Mouse (Mus musculus): ENCODE measurements around the gene Morf4l1. TPM values are rescaled to one million over a fixed set of nuclear protein-coding genes. Genes with fewer than 3 reads are reported as not detected.

Gene Morf4l1
- polyA plus RNA-seq, 1 experiment from 2014 or later: 215 TPM

- H3K27me3 ChIP-seq (replicated peaks; ENCODE audit: control insufficient read depth, insufficient read depth, low read length): no peaks in the 10 kb centered on the region
- ATAC-seq: peak; percentile 66
Observed at GRCm38 (mm10) chr9:90126260-90127010, 11.9 kb upstream of the Morf4l1 start.

GRCm38 (mm10) chr9:90125416-90126099, 11.0 kb upstream of the Morf4l1 start:
- WGBS: 44% methylated on average over 7 of the region's 7 CpGs
- Histone ChIP-seq H3K9ac (ENCODE audit: low read depth, low read length) (no peak overlapping the region), H3K4me1 (replicated peaks; ENCODE audit: control insufficient read depth, insufficient read depth, low read length) (no peaks in the 10 kb centered on the region), H3K4me2 (replicated peaks; ENCODE audit: low read depth) (peak overlapping the region; percentile 57), H3K4me3 (ENCODE audit: low read depth, low read length) (peak overlapping the region; percentile 27), H3K36me3 (ENCODE audit: control insufficient read depth, insufficient read depth) (no peaks in the 10 kb centered on the region), H3K9me3 (ENCODE audit: control insufficient read depth) (no peaks in the 10 kb centered on the region), H3K27ac (ENCODE audit: low read depth, low read length) (no peak overlapping the region), H3K27me3 (replicated peaks; ENCODE audit: control insufficient read depth, insufficient read depth, low read length) (no peaks in the 10 kb centered on the region)
- no peak for TF ChIP-seq CTCF (IDR thresholded peaks at IDR 0.05; ENCODE audit: low read depth)
- no peak for ATAC-seq

More at GRCm38 (mm10) chr9:90126260-90127010, 11.9 kb upstream of the Morf4l1 start:
- H3K4me1 ChIP-seq (replicated peaks; ENCODE audit: control insufficient read depth, insufficient read depth, low read length): no peaks in the 10 kb centered on the region
- no peaks in the 10 kb centered on the region for H3K9me3 ChIP-seq (ENCODE audit: control insufficient read depth)
- H3K27ac ChIP-seq (ENCODE audit: low read depth, low read length): no peak overlapping the region
- H3K9ac ChIP-seq (ENCODE audit: low read depth, low read length): no peak overlapping the region
- H3K36me3 ChIP-seq (ENCODE audit: control insufficient read depth, insufficient read depth): no peaks in the 10 kb centered on the region
- peak; percentile 67 for TF ChIP-seq CTCF (IDR thresholded peaks at IDR 0.05; ENCODE audit: low read depth)
- peak overlapping the region; percentile 57 for H3K4me2 ChIP-seq (replicated peaks; ENCODE audit: low read depth)
- 3% methylated on average over 30 of the region's 30 CpGs for WGBS
- H3K4me3 ChIP-seq (ENCODE audit: low read depth, low read length): peak overlapping the region; percentile 27

GRCm38 (mm10) chr9:90124873-90125245, 10.3 kb upstream of the Morf4l1 start:
- Histone ChIP-seq H3K27ac (ENCODE audit: low read depth, low read length) (no peak overlapping the region), H3K4me1 (replicated peaks; ENCODE audit: control insufficient read depth, insufficient read depth, low read length) (no peaks in the 10 kb centered on the region), H3K4me2 (replicated peaks; ENCODE audit: low read depth) (no peak overlapping the region), H3K9ac (ENCODE audit: low read depth, low read length) (no peak overlapping the region), H3K36me3 (ENCODE audit: control insufficient read depth, insufficient read depth) (no peaks in the 10 kb centered on the region), H3K4me3 (ENCODE audit: low read depth, low read length) (no peak overlapping the region), H3K9me3 (ENCODE audit: control insufficient read depth) (no peaks in the 10 kb centered on the region), H3K27me3 (replicated peaks; ENCODE audit: control insufficient read depth, insufficient read depth, low read length) (no peaks in the 10 kb centered on the region)
- WGBS: 42% methylated on average over 8 of the region's 8 CpGs
- no peak for TF ChIP-seq CTCF (IDR thresholded peaks at IDR 0.05; ENCODE audit: low read depth)
- no peak for ATAC-seq

GRCm38 (mm10) chr9:90124156-90124872, 9.7 kb upstream of the Morf4l1 start:
- WGBS: 38% methylated on average over 11 of the region's 11 CpGs
- ATAC-seq: no peak
- Histone ChIP-seq H3K27me3 (replicated peaks; ENCODE audit: control insufficient read depth, insufficient read depth, low read length) (no peaks in the 10 kb centered on the region), H3K4me1 (replicated peaks; ENCODE audit: control insufficient read depth, insufficient read depth, low read length) (no peaks in the 10 kb centered on the region), H3K27ac (ENCODE audit: low read depth, low read length) (no peak overlapping the region), H3K36me3 (ENCODE audit: control insufficient read depth, insufficient read depth) (no peaks in the 10 kb centered on the region), H3K4me2 (replicated peaks; ENCODE audit: low read depth) (no peak overlapping the region), H3K9me3 (ENCODE audit: control insufficient read depth) (no peaks in the 10 kb centered on the region), H3K9ac (ENCODE audit: low read depth, low read length) (no peak overlapping the region), H3K4me3 (ENCODE audit: low read depth, low read length) (no peak overlapping the region)
- TF ChIP-seq CTCF (IDR thresholded peaks at IDR 0.05; ENCODE audit: low read depth): no peak

- H3K4me2 ChIP-seq (replicated peaks; ENCODE audit: low read depth): no peak overlapping the region
- no peak for ATAC-seq
- H3K27me3 ChIP-seq (replicated peaks; ENCODE audit: control insufficient read depth, insufficient read depth, low read length): no peaks in the 10 kb centered on the region
- no peaks in the 10 kb centered on the region for H3K4me1 ChIP-seq (replicated peaks; ENCODE audit: control insufficient read depth, insufficient read depth, low read length)
- no peak overlapping the region for H3K9ac ChIP-seq (ENCODE audit: low read depth, low read length)
- H3K27ac ChIP-seq (ENCODE audit: low read depth, low read length): no peak overlapping the region
- no peaks in the 10 kb centered on the region for H3K36me3 ChIP-seq (ENCODE audit: control insufficient read depth, insufficient read depth)
- 82% methylated on average over 4 of the region's 4 CpGs for WGBS
- no peaks in the 10 kb centered on the region for H3K9me3 ChIP-seq (ENCODE audit: control insufficient read depth)
- no peak overlapping the region for H3K4me3 ChIP-seq (ENCODE audit: low read depth, low read length)
- TF ChIP-seq CTCF (IDR thresholded peaks at IDR 0.05; ENCODE audit: low read depth): no peak
Observed at GRCm38 (mm10) chr9:90122246-90122740, 7.7 kb upstream of the Morf4l1 start.

- no peaks in the 10 kb centered on the region for H3K4me1 ChIP-seq (replicated peaks; ENCODE audit: control insufficient read depth, insufficient read depth, low read length)
- ATAC-seq: no peak
- no peak for TF ChIP-seq CTCF (IDR thresholded peaks at IDR 0.05; ENCODE audit: low read depth)
Observed at GRCm38 (mm10) chr9:90117234-90117633, 2.7 kb upstream of the Morf4l1 start.

More at GRCm38 (mm10) chr9:90117234-90117633, 2.7 kb upstream of the Morf4l1 start:
- H3K9me3 ChIP-seq (ENCODE audit: control insufficient read depth): no peaks in the 10 kb centered on the region
- H3K27ac ChIP-seq (ENCODE audit: low read depth, low read length): no peak overlapping the region
- H3K27me3 ChIP-seq (replicated peaks; ENCODE audit: control insufficient read depth, insufficient read depth, low read length): no peaks in the 10 kb centered on the region
- H3K36me3 ChIP-seq (ENCODE audit: control insufficient read depth, insufficient read depth): no peaks in the 10 kb centered on the region
- H3K9ac ChIP-seq (ENCODE audit: low read depth, low read length): no peak overlapping the region
- no peak overlapping the region for H3K4me2 ChIP-seq (replicated peaks; ENCODE audit: low read depth)
- H3K4me3 ChIP-seq (ENCODE audit: low read depth, low read length): no peak overlapping the region

Data from intestine, postnatal 0 days (tissue).